Comparison of ENCODE assay signal across 8 mouse cellular contexts in genomic region chr2:24474514-24475378, GRCm38 (mm10). TPM values are rescaled to one million over a fixed set of nuclear protein-coding genes. Genes with fewer than 3 reads are reported as not detected.
DNase-seq lines count a peak whose midpoint lies in the region; ATAC-seq and TF ChIP-seq lines count a peak whose summit lies in the region.

No protein-coding gene starts in this region.

- H3K4me2 ChIP-seq in hindbrain, embryonic 15.5 days, result peak overlapping the region; percentile 57

- no peaks in the 10 kb centered on the region for H3K9me3 ChIP-seq in hindbrain, embryonic 15.5 days
- no peaks in the 10 kb centered on the region for H3K9me3 ChIP-seq in midbrain, embryonic 10.5 days (replicated peaks)

- CTCF ChIA-PET in Patski (lab: Charles Lee), result interaction anchor here (1.0 to 1.9 kb wide), 4 partner anchors 11 to 88 kb away, joined by 3 to 8 read pairs (median 6); no protein-coding TSS in a partner anchor

- ATAC-seq in Patski, result peak; percentile 9
- ATAC-seq in hindbrain, embryonic 15.5 days (ENCODE audit: low FRiP score, low read depth), result peak; percentile 29; the same call in 1 of the 2 replicates

- H3K27ac ChIP-seq in hindbrain, embryonic 15.5 days (replicated peaks), result peak overlapping the region; percentile 69
- peak overlapping the region; percentile 77 for H3K27ac ChIP-seq in midbrain, embryonic 10.5 days (replicated peaks)

- POLR2A ChIA-PET in Patski (lab: Charles Lee), result interaction anchor here (0.7 to 4.8 kb wide), 19 partner anchors 9 to 93 kb away, joined by 3 to 32 read pairs (median 4); no protein-coding TSS in a partner anchor

- DNase-seq in embryo, embryonic 10.5 days (ENCODE audit: low spot score), result peak; percentile 26
- no peak for DNase-seq in embryo, embryonic 11 days
- no peak for DNase-seq in Patski (ENCODE audit: low read depth, low spot score)
- peak; percentile 43 for DNase-seq in midbrain, embryonic 10.5 days (ENCODE audit: low spot score)
- no peak for DNase-seq in right cerebral cortex, adult 18-20 months
- no peak for DNase-seq in c-Kit-positive CD71-positive TER-119-positive erythroid progenitor cells, embryonic 14.5 days (ENCODE audit: low spot score)
- no peak for DNase-seq in gastrocnemius, postnatal 4 days (ENCODE audit: low spot score in 2 of 2)

- peak overlapping the region; percentile 42 for H3K9ac ChIP-seq in hindbrain, embryonic 15.5 days

- H3K36me3 ChIP-seq in hindbrain, embryonic 15.5 days, result no peaks in the 10 kb centered on the region
- H3K36me3 ChIP-seq in midbrain, embryonic 10.5 days, result no peaks in the 10 kb centered on the region

- TF ChIP-seq CTCF in Patski (IDR thresholded peaks at IDR 0.05), result no peak

- WGBS in hindbrain, embryonic 15.5 days, result 18% methylated on average over 29 of the region's 29 CpGs
- 4% methylated on average over 29 of the region's 29 CpGs for WGBS in midbrain, embryonic 10.5 days

- no peaks in the 10 kb centered on the region for H3K27me3 ChIP-seq in Patski
- peaks cover 50% of the 10 kb centered on the region for H3K27me3 ChIP-seq in hindbrain, embryonic 15.5 days
- peaks cover 87% of the 10 kb centered on the region for H3K27me3 ChIP-seq in midbrain, embryonic 10.5 days (ENCODE audit: low read depth, poor library complexity, severe bottlenecking)

- peak overlapping the region; percentile 36 for H3K4me3 ChIP-seq in hindbrain, embryonic 15.5 days
- H3K4me3 ChIP-seq in midbrain, embryonic 10.5 days, result peak overlapping the region; percentile 60

- in situ Hi-C loops in Patski (cut with MboI; ENCODE audit: low pct_unique_long_range_greater_than_20kb), result loop anchor here (5.0 to 25.0 kb wide), 4 partner anchors 60 to 1312 kb away; partner anchors contain the start of genes Mastl and Yme1l1

- peaks cover 22% of the 10 kb centered on the region for H3K4me1 ChIP-seq in hindbrain, embryonic 15.5 days (replicated peaks)
- H3K4me1 ChIP-seq in midbrain, embryonic 10.5 days, result peaks cover 46% of the 10 kb centered on the region

RNA-seq across cellular contexts. Expression of gene Pax8, which starts 0.7 kb away (rescaled TPM):
- 219 TPM for polyA plus RNA-seq in Patski (2021)
- 18.2 and 23.4 TPM in 2 replicates for polyA plus RNA-seq in hindbrain, embryonic 15.5 days (2015; fragmentation: Nextera tagmentation; extraction: Ambion mirVana)
- polyA plus RNA-seq in midbrain, embryonic 10.5 days (2016; fragmentation: Nextera tagmentation; extraction: Ambion mirVana), result 6.8 and 7.2 TPM in 2 replicates
- not detected for total RNA-seq in gastrocnemius, postnatal 4 days (2021)

Comparison
In these comparisons a context has a peak if more than half of its experiments do, and no peak if none do; other contexts are left out.
1. DNase-seq: peak in embryo, embryonic 10.5 days (single experiment) and midbrain, embryonic 10.5 days (single experiment); none in embryo, embryonic 11 days (single experiment), Patski (single experiment), right cerebral cortex, adult 18-20 months (single experiment), c-Kit-positive CD71-positive TER-119-positive erythroid progenitor cells, embryonic 14.5 days (single experiment) and gastrocnemius, postnatal 4 days (0 of 2).